In genomic region chr6:21855921-21856320, GRCm38 (mm10) we compare ENCODE assay signal across 12 mouse cellular contexts. TPM values are rescaled to one million over a fixed set of nuclear protein-coding genes. Genes with fewer than 3 reads are reported as not detected.
DNase-seq lines count a peak whose midpoint lies in the region; ATAC-seq and TF ChIP-seq lines count a peak whose summit lies in the region.
"Had no signal": no experiment of that assay in that cellular context is flagged by ENCODE, and none has a peak within 500 bp of the region (broad histone marks: within the 10 kb centered on the region; RNA-seq: fewer than 3 reads in every experiment).

No protein-coding gene starts in this region.

- no peaks in the 10 kb centered on the region for H3K9me3 ChIP-seq in lung, embryonic 14.5 days (ENCODE audit: low read depth, low read length)
- H3K9me3 ChIP-seq in heart, embryonic 12.5 days (replicated peaks) = no peaks in the 10 kb centered on the region
- H3K9me3 ChIP-seq: midbrain, embryonic 13.5 days; neural tube, embryonic 12.5 days had no signal

- H3K79me2 ChIP-seq in myocyte (ENCODE audit: control insufficient read depth, insufficient read depth) = peaks cover 4% of the 10 kb centered on the region

- no peak for TF ChIP-seq POLR2A in myocyte (IDR thresholded peaks at IDR 0.05; ENCODE audit: insufficient read length, low read depth)

- intact Hi-C loops in heart, postnatal 14 days (cut with DNase I) = loop anchor here (10.0 kb wide), 1 partner anchor 499 kb away; the partner anchor contains the start of gene Fam3c

- no peak for ATAC-seq in lung, embryonic 14.5 days (ENCODE audit: insufficient read depth)
- no peak for ATAC-seq in heart, embryonic 12.5 days (ENCODE audit: insufficient number of reproducible peaks, low FRiP score)
- ATAC-seq: hindbrain, embryonic 16.5 days; midbrain, embryonic 13.5 days had no signal

- H3K9ac ChIP-seq in lung, embryonic 14.5 days = no peak overlapping the region
- H3K9ac ChIP-seq in heart, embryonic 12.5 days = no peak overlapping the region
- H3K9ac ChIP-seq: midbrain, embryonic 13.5 days; neural tube, embryonic 12.5 days had no signal

- no peak overlapping the region for H3K4me3 ChIP-seq in lung, embryonic 14.5 days (ENCODE audit: low read depth, low read length)
- H3K4me3 ChIP-seq in heart, embryonic 12.5 days = no peak overlapping the region
- no peak overlapping the region for H3K4me3 ChIP-seq in myocyte
- H3K4me3 ChIP-seq in layer of hippocampus, adult 2 months = no peak overlapping the region
- H3K4me3 ChIP-seq: midbrain, embryonic 13.5 days; neural tube, embryonic 12.5 days had no signal

- WGBS in lung, embryonic 14.5 days = 13% methylated on average over 7 of the region's 7 CpGs
- WGBS in heart, embryonic 12.5 days = 16% methylated on average over 7 of the region's 7 CpGs

- H3K36me3 ChIP-seq in lung, embryonic 14.5 days (ENCODE audit: insufficient read depth) = no peaks in the 10 kb centered on the region
- H3K36me3 ChIP-seq in heart, embryonic 12.5 days = no peaks in the 10 kb centered on the region
- H3K36me3 ChIP-seq in myocyte (ENCODE audit: control insufficient read depth, insufficient read depth) = no peaks in the 10 kb centered on the region
- H3K36me3 ChIP-seq: midbrain, embryonic 13.5 days; neural tube, embryonic 12.5 days had no signal

- no peaks in the 10 kb centered on the region for H3K4me1 ChIP-seq in lung, embryonic 14.5 days (ENCODE audit: insufficient read depth)
- H3K4me1 ChIP-seq in heart, embryonic 12.5 days (replicated peaks) = peaks cover 7% of the 10 kb centered on the region

- no peaks in the 10 kb centered on the region for H3K27me3 ChIP-seq in lung, embryonic 14.5 days (ENCODE audit: insufficient read depth, low read length)
- no peaks in the 10 kb centered on the region for H3K27me3 ChIP-seq in heart, embryonic 12.5 days (replicated peaks)
- H3K27me3 ChIP-seq in myocyte (ENCODE audit: control insufficient read depth, insufficient read depth, insufficient read length) = no peaks in the 10 kb centered on the region
- H3K27me3 ChIP-seq: neural tube, embryonic 12.5 days had no signal

- TF ChIP-seq CTCF in lung, embryonic 14.5 days (IDR thresholded peaks at IDR 0.05; ENCODE audit: low read depth) = no peak
- no peak for TF ChIP-seq CTCF in layer of hippocampus, adult 2 months (conservative IDR thresholded peaks at IDR 0.05)

- no peak overlapping the region for H3K27ac ChIP-seq in lung, embryonic 14.5 days (ENCODE audit: low read depth)
- H3K27ac ChIP-seq in heart, embryonic 12.5 days (ENCODE audit: poor library complexity, severe bottlenecking) = no peak overlapping the region
- no peak overlapping the region for H3K27ac ChIP-seq in layer of hippocampus, adult 2 months
- H3K27ac ChIP-seq: midbrain, embryonic 13.5 days; neural tube, embryonic 12.5 days had no signal

- H3K4me2 ChIP-seq in lung, embryonic 14.5 days = peak overlapping the region; percentile 32; the same call in 1 of the 2 replicates
- peak overlapping the region; percentile 27 for H3K4me2 ChIP-seq in heart, embryonic 12.5 days
- H3K4me2 ChIP-seq in myocyte (ENCODE audit: low read depth) = peak overlapping the region; percentile 42
- H3K4me2 ChIP-seq: midbrain, embryonic 13.5 days; neural tube, embryonic 12.5 days had no signal

- H3ac ChIP-seq in myocyte (ENCODE audit: control insufficient read depth, insufficient read length) = no peak overlapping the region

- peak; percentile 57 for DNase-seq in lung, embryonic 14.5 days
- DNase-seq in lung, postnatal 14 days = no peak
- DNase-seq in heart, postnatal 14 days = peak; percentile 16 to 39
- DNase-seq in ovary, postnatal 14 days (ENCODE audit: low spot score) = no peak
- no peak for DNase-seq in layer of hippocampus, adult 2 months (ENCODE audit: low spot score in 2 of 2)
- DNase-seq: cerebellum, postnatal 10 days; right cerebral cortex, postnatal 4 days had no signal

TF ChIP-seq in myocyte, 11 proteins besides CTCF, POLR2A, EP300 and RAD21:
- TF ChIP-seq TCF3 (IDR thresholded peaks at IDR 0.05; ENCODE audit: insufficient read length, low read depth) (no peak), REST (IDR thresholded peaks at IDR 0.05; ENCODE audit: insufficient read depth, insufficient read length) (no peak), SRF (IDR thresholded peaks at IDR 0.05; ENCODE audit: control insufficient read depth, insufficient read length, low read depth) (no peak), E2F4 (IDR thresholded peaks at IDR 0.05; ENCODE audit: insufficient read depth) (no peak), USF1 (IDR thresholded peaks at IDR 0.05; ENCODE audit: low read depth) (no peak), MYOD1 (IDR thresholded peaks at IDR 0.05; ENCODE audit: control insufficient read depth in 1 of 3, insufficient read length in 2 of 3, low read depth in 2 of 3) (no peak), CEBPB (IDR thresholded peaks at IDR 0.05; ENCODE audit: insufficient read depth, poor library complexity, severe bottlenecking) (no peak), POLR2AphosphoS2 (IDR thresholded peaks at IDR 0.05; ENCODE audit: insufficient read length, low read depth) (no peak), TCF12 (IDR thresholded peaks at IDR 0.05; ENCODE audit: insufficient read depth, poor library complexity, severe bottlenecking) (no peak)

RNA-seq across cellular contexts. Expression of gene Tspan12, which starts 3.6 kb away (rescaled TPM):
- polyA plus RNA-seq in lung, embryonic 14.5 days (2014; fragmentation: Nextera tagmentation; extraction: Ambion mirVana) = 53.0 and 53.7 TPM in 2 replicates
- polyA plus RNA-seq in heart, embryonic 12.5 days (2016; fragmentation: Nextera tagmentation; extraction: Ambion mirVana) = 68.6 and 71.1 TPM in 2 replicates
- 10 to 100 TPM; 83.0 to 85.3 TPM for total RNA-seq in heart, postnatal 14 days (2021)
- 11.8 TPM for polyA plus RNA-seq in myocyte (2012; fragmentation: generic; extraction: Trizol)
- total RNA-seq in layer of hippocampus, adult 2 months (2021) = 10 to 100 TPM; 27.8 to 29.2 TPM

Comparison
In these comparisons a context has a peak if more than half of its experiments do, and no peak if none do; other contexts are left out.
1. DNase-seq: peak in lung, embryonic 14.5 days (single experiment) and heart, postnatal 14 days (2 of 2); none in lung, postnatal 14 days (single experiment), ovary, postnatal 14 days (single experiment) and layer of hippocampus, adult 2 months (0 of 2).
2. Peak in every context shown above with its lines, with median percentiles within 50 percentile points of each other: H3K4me2 ChIP-seq.